Comparison of ENCODE assay signal across 23 mouse cellular contexts in the genomic region with DNA sequence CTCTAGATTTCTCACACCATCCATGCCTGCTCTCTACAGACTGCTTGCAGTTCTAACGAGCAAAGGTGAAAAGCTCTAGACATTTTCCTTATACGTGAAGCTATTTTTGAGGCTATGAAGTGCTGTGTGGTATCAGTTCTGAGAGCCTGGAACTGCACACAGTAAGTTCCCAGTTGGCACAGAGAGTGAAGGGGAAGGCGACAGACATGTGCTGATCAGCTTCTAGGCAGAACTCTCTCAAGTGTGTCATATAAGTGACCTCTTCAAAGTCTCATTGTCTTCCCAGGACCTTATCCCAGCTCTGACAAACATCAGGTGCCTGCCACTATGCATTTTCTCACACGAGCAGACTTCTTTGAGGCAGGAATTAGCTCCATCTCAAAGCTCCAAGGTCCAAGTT.
DNase-seq lines count a peak whose midpoint lies in the region; ATAC-seq and TF ChIP-seq lines count a peak whose summit lies in the region.
"Had no signal": no experiment of that assay in that cellular context is flagged by ENCODE, and none has a peak within 500 bp of the region (broad histone marks: within the 10 kb centered on the region; RNA-seq: fewer than 3 reads in every experiment).

No protein-coding gene starts in this region.

- no peak for TF ChIP-seq EP300 in heart, adult 2 months (IDR thresholded peaks at IDR 0.05; ENCODE audit: insufficient read depth, low read depth, low read length)
- TF ChIP-seq EP300 in stomach, postnatal 0 days (optimal IDR thresholded peaks at IDR 0.05), result no peak

- H3K27me3 ChIP-seq in heart, adult 2 months (ENCODE audit: control insufficient read depth, insufficient read depth, low read length), result no peaks in the 10 kb centered on the region
- H3K27me3 ChIP-seq in intestine, embryonic 14.5 days (replicated peaks; ENCODE audit: control insufficient read depth, insufficient read depth, low read length), result no peaks in the 10 kb centered on the region
- no peaks in the 10 kb centered on the region for H3K27me3 ChIP-seq in intestine, postnatal 0 days (replicated peaks; ENCODE audit: control insufficient read depth, insufficient read depth, low read length)
- H3K27me3 ChIP-seq in stomach, embryonic 16.5 days (ENCODE audit: control insufficient read depth, insufficient read depth, low read length), result no peaks in the 10 kb centered on the region
- no peaks in the 10 kb centered on the region for H3K27me3 ChIP-seq in stomach, postnatal 0 days (ENCODE audit: control insufficient read depth, insufficient read depth, low read length)
- H3K27me3 ChIP-seq: CH12.LX; limb, embryonic 13.5 days; liver, embryonic 13.5 days; neural tube, embryonic 12.5 days had no signal

- no peak overlapping the region for H3K4me2 ChIP-seq in intestine, embryonic 14.5 days (ENCODE audit: low read length)
- no peak overlapping the region for H3K4me2 ChIP-seq in intestine, postnatal 0 days (replicated peaks; ENCODE audit: low read depth)
- no peak overlapping the region for H3K4me2 ChIP-seq in stomach, embryonic 16.5 days (ENCODE audit: low read depth, low read length)
- no peak overlapping the region for H3K4me2 ChIP-seq in stomach, postnatal 0 days (replicated peaks; ENCODE audit: low read depth)
- H3K4me2 ChIP-seq: hindbrain, embryonic 13.5 days; limb, embryonic 13.5 days; liver, embryonic 13.5 days; midbrain, embryonic 11.5 days; neural tube, embryonic 12.5 days had no signal

- intact Hi-C loops in heart, adult 2 months (cut with DNase I), result no loop called here

- ATAC-seq in intestine, embryonic 14.5 days (replicated peaks; ENCODE audit: low FRiP score, low TSS enrichment, low read depth), result no peak
- no peak for ATAC-seq in intestine, postnatal 0 days
- no peak for ATAC-seq in stomach, embryonic 16.5 days (ENCODE audit: insufficient read depth, low FRiP score)
- ATAC-seq in stomach, postnatal 0 days (ENCODE audit: low FRiP score, low TSS enrichment), result no peak
- ATAC-seq in megakaryocyte-erythroid progenitor cell, adult 5-6 weeks (replicated peaks; ENCODE audit: low FRiP score, low TSS enrichment, poor library complexity, severe bottlenecking), result peak; percentile 46
- ATAC-seq: lung, postnatal 0 days had no signal

- 49% methylated on average over 4 of the region's 4 CpGs for WGBS in heart, adult 2 months
- 50% methylated on average over 4 of the region's 4 CpGs for whole genome bisulfite sequencing in intestine, embryonic 14.5 days
- WGBS in intestine, postnatal 0 days, result 51% methylated on average over 4 of the region's 4 CpGs
- WGBS in stomach, embryonic 16.5 days, result 59% methylated on average over 4 of the region's 4 CpGs
- WGBS in stomach, postnatal 0 days, result 62% methylated on average over 4 of the region's 4 CpGs

- no peak for TF ChIP-seq CTCF in heart, adult 2 months (IDR thresholded peaks at IDR 0.05)
- no peak for TF ChIP-seq CTCF in intestine, postnatal 0 days (IDR thresholded peaks at IDR 0.05; ENCODE audit: low read depth)
- no peak for TF ChIP-seq CTCF in stomach, postnatal 0 days (IDR thresholded peaks at IDR 0.05; ENCODE audit: low read depth)

- H3K79me2 ChIP-seq in heart, adult 2 months (replicated peaks; ENCODE audit: control insufficient read depth, insufficient read depth, low read length), result no peaks in the 10 kb centered on the region

- H3K4me1 ChIP-seq in heart, adult 2 months (ENCODE audit: control insufficient read depth, insufficient read depth, low read length), result peaks cover 25% of the 10 kb centered on the region
- peaks cover 12% of the 10 kb centered on the region for H3K4me1 ChIP-seq in intestine, embryonic 14.5 days (replicated peaks; ENCODE audit: control insufficient read depth, insufficient read depth, low read length)
- H3K4me1 ChIP-seq in intestine, postnatal 0 days (replicated peaks; ENCODE audit: control insufficient read depth, insufficient read depth, low read length), result no peaks in the 10 kb centered on the region
- peaks cover 12% of the 10 kb centered on the region for H3K4me1 ChIP-seq in stomach, embryonic 16.5 days (ENCODE audit: control insufficient read depth, insufficient read depth, low read length)
- no peaks in the 10 kb centered on the region for H3K4me1 ChIP-seq in stomach, postnatal 0 days (replicated peaks; ENCODE audit: control insufficient read depth, insufficient read depth)
- H3K4me1 ChIP-seq: limb, embryonic 13.5 days had no signal

- TF ChIP-seq POLR2A in heart, adult 2 months (IDR thresholded peaks at IDR 0.05; ENCODE audit: insufficient read depth, low read depth, low read length), result no peak

- peak overlapping the region; percentile 51 for H3K27ac ChIP-seq in heart, adult 2 months
- peak overlapping the region; percentile 48; the same call in 1 of the 2 replicates for H3K27ac ChIP-seq in intestine, embryonic 14.5 days (ENCODE audit: low read depth)
- H3K27ac ChIP-seq in intestine, postnatal 0 days (ENCODE audit: low read depth, low read length), result no peak overlapping the region
- peak overlapping the region; percentile 6; the same call in 1 of the 2 replicates for H3K27ac ChIP-seq in stomach, embryonic 16.5 days (ENCODE audit: low read length)
- no peak overlapping the region for H3K27ac ChIP-seq in stomach, postnatal 0 days (replicated peaks)
- H3K27ac ChIP-seq: hindbrain, embryonic 13.5 days; limb, embryonic 13.5 days; liver, embryonic 13.5 days; neural tube, embryonic 12.5 days had no signal

- no peaks in the 10 kb centered on the region for H3K9me3 ChIP-seq in intestine, embryonic 14.5 days (ENCODE audit: control insufficient read depth, low read length)
- H3K9me3 ChIP-seq in intestine, postnatal 0 days (ENCODE audit: control insufficient read depth), result 0 out of 2 replicates have a peak, but pooled peaks cover 2% of the 10 kb centered on the region
- no peaks in the 10 kb centered on the region for H3K9me3 ChIP-seq in stomach, embryonic 16.5 days (replicated peaks; ENCODE audit: control insufficient read depth, low read length)
- H3K9me3 ChIP-seq in stomach, postnatal 0 days (ENCODE audit: control insufficient read depth, low read length), result no peaks in the 10 kb centered on the region
- H3K9me3 ChIP-seq: hindbrain, embryonic 13.5 days; limb, embryonic 13.5 days; liver, embryonic 13.5 days; neural tube, embryonic 12.5 days had no signal

- no peak overlapping the region for H3K9ac ChIP-seq in heart, adult 2 months (ENCODE audit: low read depth, low read length)
- no peak overlapping the region for H3K9ac ChIP-seq in intestine, embryonic 14.5 days (ENCODE audit: low read length)
- no peak overlapping the region for H3K9ac ChIP-seq in intestine, postnatal 0 days (ENCODE audit: low read depth, low read length)
- H3K9ac ChIP-seq in stomach, embryonic 16.5 days (ENCODE audit: low read length), result no peak overlapping the region
- no peak overlapping the region for H3K9ac ChIP-seq in stomach, postnatal 0 days (ENCODE audit: low read length)
- H3K9ac ChIP-seq: hindbrain, embryonic 13.5 days; limb, embryonic 13.5 days; liver, embryonic 13.5 days; neural tube, embryonic 12.5 days had no signal

- H3K36me3 ChIP-seq in heart, adult 2 months (ENCODE audit: control insufficient read depth, insufficient read depth, low read length), result peaks cover 8% of the 10 kb centered on the region
- no peaks in the 10 kb centered on the region for H3K36me3 ChIP-seq in intestine, embryonic 14.5 days (ENCODE audit: control insufficient read depth, insufficient read depth, low read length)
- H3K36me3 ChIP-seq in intestine, postnatal 0 days (ENCODE audit: control insufficient read depth, insufficient read depth), result no peaks in the 10 kb centered on the region
- no peaks in the 10 kb centered on the region for H3K36me3 ChIP-seq in stomach, embryonic 16.5 days (ENCODE audit: control insufficient read depth, insufficient read depth, low read length)
- no peaks in the 10 kb centered on the region for H3K36me3 ChIP-seq in stomach, postnatal 0 days (ENCODE audit: control insufficient read depth, insufficient read depth, low read length)
- H3K36me3 ChIP-seq: hindbrain, embryonic 13.5 days; limb, embryonic 13.5 days; liver, embryonic 13.5 days; neural tube, embryonic 12.5 days had no signal

- no peak overlapping the region for H3K4me3 ChIP-seq in heart, adult 2 months
- no peak overlapping the region for H3K4me3 ChIP-seq in intestine, embryonic 14.5 days (ENCODE audit: low read depth, low read length)
- no peak overlapping the region for H3K4me3 ChIP-seq in intestine, postnatal 0 days (ENCODE audit: low read depth, low read length)
- no peak overlapping the region for H3K4me3 ChIP-seq in stomach, embryonic 16.5 days (replicated peaks; ENCODE audit: low read length)
- no peak overlapping the region for H3K4me3 ChIP-seq in stomach, postnatal 0 days (ENCODE audit: low read depth, low read length)
- H3K4me3 ChIP-seq: hindbrain, embryonic 13.5 days; limb, embryonic 13.5 days; liver, embryonic 13.5 days; neural tube, embryonic 12.5 days had no signal

- no peak for DNase-seq in heart, adult 2 months
- DNase-seq in heart, adult 8-10 months (ENCODE audit: low spot score), result no peak
- DNase-seq in intestine, embryonic 14.5 days (ENCODE audit: low spot score), result no peak
- no peak for DNase-seq in stomach, postnatal 0 days (ENCODE audit: low spot score)
- no peak for DNase-seq in gastrocnemius, postnatal 10 days
- DNase-seq: adrenal gland, postnatal 36 days; cerebellum, adult 11-12 months; cerebellum, postnatal 14 days; gastrocnemius, postnatal 14 days; kidney, adult 18-20 months; kidney, postnatal 10 days; liver, embryonic 13.5 days; right cerebral cortex, adult 18-20 months; thymus, postnatal 36 days had no signal

Comparison
In these comparisons a context has a peak if more than half of its experiments do, and no peak if none do; other contexts are left out.
1. H3K27ac ChIP-seq: peak in heart, adult 2 months (single experiment), intestine, embryonic 14.5 days (single experiment) and stomach, embryonic 16.5 days (single experiment); none in intestine, postnatal 0 days (single experiment) and stomach, postnatal 0 days (single experiment).